Mouse (Mus musculus): ENCODE results near the gene Pdf.

Pdf gene

GRCm38 (mm10) chr8:107048061-107048941 lies at the start of gene Pdf:
Gene Pdf (minus strand): TSS chr8:107048614.
- DNase-seq, result peak; percentile 75 to 77

- peak; percentile 87 to 89 for DNase-seq
Measured at GRCm38 (mm10) chr8:107096366-107097036, 48.1 kb upstream of the Pdf start, which contains the start of gene Terf2. Gene Terf2 (minus strand): TSS chr8:107096547.

GRCm38 (mm10) chr8:107095717-107096365 lies 47.4 kb upstream of the Pdf start:
- no peak for DNase-seq

GRCm38 (mm10) chr8:107090531-107090930 lies 42.1 kb upstream of the Pdf start:
- no peak for DNase-seq

GRCm38 (mm10) chr8:107088526-107089063 lies 40.2 kb upstream of the Pdf start:
- no peak for DNase-seq

- no peak for DNase-seq
Measured at GRCm38 (mm10) chr8:107086018-107086417, 37.6 kb upstream of the Pdf start.

GRCm38 (mm10) chr8:107085358-107085757 lies 36.9 kb upstream of the Pdf start:
- peak in 1 of 2 experiments; percentile 27 for DNase-seq

- DNase-seq, result no peak
Measured at GRCm38 (mm10) chr8:107076239-107076888, 27.9 kb upstream of the Pdf start.

GRCm38 (mm10) chr8:107074128-107074527 lies 25.7 kb upstream of the Pdf start:
- DNase-seq, result no peak

GRCm38 (mm10) chr8:107073706-107074105 lies 25.3 kb upstream of the Pdf start:
- DNase-seq, result no peak

GRCm38 (mm10) chr8:107065511-107066496 lies 17.4 kb upstream of the Pdf start, which contains the start of gene Tmed6:
Gene Tmed6 (minus strand): TSS chr8:107065644.
- DNase-seq, result peak; percentile 22 to 23

- no peak for DNase-seq
Measured at GRCm38 (mm10) chr8:107062613-107063012, 14.2 kb upstream of the Pdf start.

- no peak for DNase-seq
Measured at GRCm38 (mm10) chr8:107056973-107057369, 8.6 kb upstream of the Pdf start.

- DNase-seq, result peak; percentile 87 to 91
Measured at GRCm38 (mm10) chr8:107056076-107056972, 7.9 kb upstream of the Pdf start, which contains the start of the genes Cog8 and Nip7. Gene Cog8 (minus strand): TSS chr8:107056689. Gene Nip7 (plus strand): TSS chr8:107056877.

GRCm38 (mm10) chr8:107052046-107052445 lies 3.6 kb upstream of the Pdf start:
- DNase-seq, result no peak

GRCm38 (mm10) chr8:107049480-107049879 lies 1.1 kb upstream of the Pdf start:
- no peak for DNase-seq

- no peak for DNase-seq
Measured at GRCm38 (mm10) chr8:107046976-107047375, 1.4 kb downstream of the Pdf start.

- DNase-seq, result no peak
Measured at GRCm38 (mm10) chr8:107045478-107045877, 2.9 kb downstream of the Pdf start.

GRCm38 (mm10) chr8:107040632-107041031 lies 7.8 kb downstream of the Pdf start:
- no peak for DNase-seq

GRCm38 (mm10) chr8:107036626-107037025 lies 11.8 kb downstream of the Pdf start:
- DNase-seq, result no peak

All from spleen, adult 18-20 months (tissue).